8 mouse cellular contexts compared by ENCODE assay signal in genomic region chr4:83486117-83486901, GRCm38 (mm10). TPM values are rescaled to one million over a fixed set of nuclear protein-coding genes. Genes with fewer than 3 reads are reported as not detected.
DNase-seq lines count a peak whose midpoint lies in the region; ATAC-seq and TF ChIP-seq lines count a peak whose summit lies in the region.

TSS of gene Psip1 (minus strand) at chr4:83486459.

- no peaks in the 10 kb centered on the region for H3K27me3 ChIP-seq in embryonic facial prominence, embryonic 15.5 days
- no peaks in the 10 kb centered on the region for H3K27me3 ChIP-seq in kidney, embryonic 14.5 days (ENCODE audit: control insufficient read depth, insufficient read depth, low read length)
- no peaks in the 10 kb centered on the region for H3K27me3 ChIP-seq in limb, embryonic 15.5 days

- no peaks in the 10 kb centered on the region; the same call in 1 of the 2 replicates for H3K4me1 ChIP-seq in bone marrow, adult 2 months (ENCODE audit: control insufficient read depth, insufficient read depth, low read length)
- peaks cover 21% of the 10 kb centered on the region for H3K4me1 ChIP-seq in embryonic facial prominence, embryonic 15.5 days
- H3K4me1 ChIP-seq in kidney, embryonic 14.5 days (ENCODE audit: control insufficient read depth, insufficient read depth, low read length): peaks cover 9% of the 10 kb centered on the region
- H3K4me1 ChIP-seq in limb, embryonic 15.5 days: peaks cover 11% of the 10 kb centered on the region

- peak within 1 kb of the TSS; percentile 76 for H3K4me2 ChIP-seq in embryonic facial prominence, embryonic 15.5 days (replicated peaks)
- H3K4me2 ChIP-seq in kidney, embryonic 14.5 days (replicated peaks; ENCODE audit: low read depth, low read length): peak within 1 kb of the TSS; percentile 67
- H3K4me2 ChIP-seq in limb, embryonic 15.5 days: peak within 1 kb of the TSS; percentile 79

- DNase-seq in 416B (ENCODE audit: low read depth): peak; percentile 86
- peak; percentile 69 to 83 for DNase-seq in heart, adult 9 months (ENCODE audit: low spot score in 2 of 2)
- peak; percentile 55 to 76 for DNase-seq in monocyte, adult 2 months (ENCODE audit: low read depth in 1 of 2, low spot score in 2 of 2)
- peak; percentile 83 to 85 for DNase-seq in spleen, postnatal 36 days (ENCODE audit: low spot score in 2 of 2)

- peaks cover 8% of the 10 kb centered on the region for H3K36me3 ChIP-seq in embryonic facial prominence, embryonic 15.5 days
- peaks cover 29% of the 10 kb centered on the region for H3K36me3 ChIP-seq in kidney, embryonic 14.5 days (ENCODE audit: control insufficient read depth, insufficient read depth, low read length)
- peaks cover 15% of the 10 kb centered on the region; the same call in 1 of the 2 replicates for H3K36me3 ChIP-seq in limb, embryonic 15.5 days

- no peaks in the 10 kb centered on the region for H3K9me3 ChIP-seq in embryonic facial prominence, embryonic 15.5 days (replicated peaks)
- no peaks in the 10 kb centered on the region for H3K9me3 ChIP-seq in kidney, embryonic 14.5 days (ENCODE audit: control insufficient read depth, low read length)
- no peaks in the 10 kb centered on the region for H3K9me3 ChIP-seq in limb, embryonic 15.5 days

- H3K4me3 ChIP-seq in bone marrow, adult 2 months (replicated peaks; ENCODE audit: control insufficient read depth, low read depth, low read length): peak within 1 kb of the TSS; percentile 91
- H3K4me3 ChIP-seq in embryonic facial prominence, embryonic 15.5 days (replicated peaks): peak within 1 kb of the TSS; percentile 84
- H3K4me3 ChIP-seq in kidney, embryonic 14.5 days (ENCODE audit: low read length): peak within 1 kb of the TSS; percentile 93
- peak within 1 kb of the TSS; percentile 92 for H3K4me3 ChIP-seq in limb, embryonic 15.5 days

- no peak for TF ChIP-seq CTCF in bone marrow, adult 2 months (IDR thresholded peaks at IDR 0.05; ENCODE audit: control insufficient read depth, insufficient read depth, low read length)

- 1% methylated on average over 83 of the region's 86 CpGs for WGBS in bone marrow, adult 2 months
- under 1% methylated on average over 73 of the region's 86 CpGs for WGBS in embryonic facial prominence, embryonic 15.5 days
- WGBS in kidney, embryonic 14.5 days: under 1% methylated on average over 41 of the region's 86 CpGs
- under 1% methylated on average over 59 of the region's 86 CpGs for WGBS in limb, embryonic 15.5 days

- TF ChIP-seq POLR2A in bone marrow, adult 2 months (IDR thresholded peaks at IDR 0.05; ENCODE audit: borderline replicate concordance, control insufficient read depth, low read depth, low read length): peak; percentile 62; the same call in 1 of the 2 replicates

- peak; percentile 92 for ATAC-seq in embryonic facial prominence, embryonic 15.5 days (ENCODE audit: insufficient number of reproducible peaks, low FRiP score, low TSS enrichment, low read depth)
- ATAC-seq in kidney, embryonic 14.5 days (ENCODE audit: low FRiP score, low TSS enrichment): peak; percentile 94
- ATAC-seq in limb, embryonic 15.5 days (ENCODE audit: insufficient number of reproducible peaks, low FRiP score, low TSS enrichment, low read depth): peak; percentile 88

- H3K27ac ChIP-seq in bone marrow, adult 2 months (ENCODE audit: control insufficient read depth, insufficient read depth, low read depth, low read length, poor library complexity): peak within 1 kb of the TSS; percentile 97
- H3K27ac ChIP-seq in embryonic facial prominence, embryonic 15.5 days (replicated peaks): peak within 1 kb of the TSS; percentile 98
- peak within 1 kb of the TSS; percentile 94 for H3K27ac ChIP-seq in kidney, embryonic 14.5 days (ENCODE audit: low read depth, low read length)
- peak within 1 kb of the TSS; percentile 97 for H3K27ac ChIP-seq in limb, embryonic 15.5 days

- H3K9ac ChIP-seq in embryonic facial prominence, embryonic 15.5 days: peak within 1 kb of the TSS; percentile 69
- peak within 1 kb of the TSS; percentile 92 for H3K9ac ChIP-seq in kidney, embryonic 14.5 days (ENCODE audit: low read depth, low read length)
- H3K9ac ChIP-seq in limb, embryonic 15.5 days: peak within 1 kb of the TSS; percentile 85

RNA-seq across cellular contexts. Expression of gene Psip1, which starts in this region (rescaled TPM):
- 122 and 128 TPM in 2 replicates for polyA plus RNA-seq in bone marrow, adult 2 months (2011; ENCODE audit: insufficient read depth, insufficient read length, low replicate concordance, missing spikeins)
- 127 and 138 TPM in 2 replicates for polyA plus RNA-seq in embryonic facial prominence, embryonic 15.5 days (2015; fragmentation: Nextera tagmentation; extraction: Ambion mirVana)
- 202 and 215 TPM in 2 replicates for polyA plus RNA-seq in kidney, embryonic 14.5 days (2014; fragmentation: Nextera tagmentation; extraction: Ambion mirVana)
- polyA plus RNA-seq in limb, embryonic 15.5 days (2015; fragmentation: Nextera tagmentation; extraction: Ambion mirVana): 73.9 and 96.7 TPM in 2 replicates

Comparison
In these comparisons a context has a peak if more than half of its experiments do, and no peak if none do; other contexts are left out.
1. Peak in every context shown above with its lines: DNase-seq, ATAC-seq, H3K4me3 ChIP-seq and H3K27ac ChIP-seq.